14 mouse cellular contexts compared by ENCODE assay signal in the genomic region with DNA sequence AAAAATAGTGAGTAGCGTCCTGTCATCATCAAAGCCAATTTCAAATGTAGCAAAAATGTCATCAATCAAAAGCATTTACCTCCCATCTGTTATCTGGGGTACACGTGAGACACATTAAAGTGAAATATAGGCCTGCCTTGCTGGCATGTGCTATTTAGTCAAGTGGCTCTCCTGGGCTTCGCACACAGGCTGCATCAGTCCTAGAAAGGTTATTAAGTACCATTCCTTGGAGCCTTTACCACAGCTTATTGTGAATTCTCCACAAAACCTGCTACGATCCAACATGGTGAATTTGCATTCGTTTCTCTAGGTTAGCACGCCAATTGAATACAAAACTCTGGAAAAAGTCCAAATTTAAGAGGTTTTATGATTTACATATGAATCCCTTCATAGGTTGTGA.
DNase-seq lines count a peak whose midpoint lies in the region; ATAC-seq and TF ChIP-seq lines count a peak whose summit lies in the region.
"Had no signal": no experiment of that assay in that cellular context is flagged by ENCODE, and none has a peak within 500 bp of the region (broad histone marks: within the 10 kb centered on the region; RNA-seq: fewer than 3 reads in every experiment).

No protein-coding gene starts in this region.

- H3K4me1 ChIP-seq in kidney, adult 2 months (ENCODE audit: control insufficient read depth, insufficient read depth, low read length) = no peaks in the 10 kb centered on the region
- peaks cover 4% of the 10 kb centered on the region; the same call in 1 of the 2 replicates for H3K4me1 ChIP-seq in midbrain, embryonic 16.5 days (ENCODE audit: control insufficient read depth, insufficient read depth, low read length)
- H3K4me1 ChIP-seq: liver, embryonic 12.5 days; lung, embryonic 15.5 days had no signal

- H3K27ac ChIP-seq in kidney, adult 2 months (ENCODE audit: insufficient read depth, low read depth, low read length) = no peak overlapping the region
- H3K27ac ChIP-seq in midbrain, embryonic 16.5 days (ENCODE audit: low read length) = no peak overlapping the region; the same call in 1 of the 2 replicates
- H3K27ac ChIP-seq in layer of hippocampus, adult 2 months = no peak overlapping the region
- H3K27ac ChIP-seq: liver, embryonic 12.5 days; lung, embryonic 15.5 days had no signal

- no peaks in the 10 kb centered on the region for H3K27me3 ChIP-seq in kidney, adult 2 months (replicated peaks; ENCODE audit: control insufficient read depth, insufficient read depth, low read length)
- no peaks in the 10 kb centered on the region for H3K27me3 ChIP-seq in midbrain, embryonic 16.5 days (ENCODE audit: control insufficient read depth, insufficient read depth, low read depth, low read length)
- H3K27me3 ChIP-seq: liver, embryonic 12.5 days; lung, embryonic 15.5 days had no signal

- no peak overlapping the region for H3K4me2 ChIP-seq in midbrain, embryonic 16.5 days (ENCODE audit: low read length)
- H3K4me2 ChIP-seq: liver, embryonic 12.5 days; lung, embryonic 15.5 days had no signal

- no peak for TF ChIP-seq POLR2A in kidney, adult 2 months (IDR thresholded peaks at IDR 0.05; ENCODE audit: low read depth, low read length)

- no peak overlapping the region for H3K4me3 ChIP-seq in kidney, adult 2 months (ENCODE audit: insufficient read depth, low read depth, low read length)
- no peak overlapping the region for H3K4me3 ChIP-seq in midbrain, embryonic 16.5 days (ENCODE audit: low read depth, low read length)
- no peak overlapping the region for H3K4me3 ChIP-seq in layer of hippocampus, adult 2 months
- H3K4me3 ChIP-seq: liver, embryonic 12.5 days; lung, embryonic 15.5 days had no signal

- DNase-seq in embryo, embryonic 10.5 days (ENCODE audit: low spot score) = peak; percentile 12
- no peak for DNase-seq in embryo, embryonic 9.5 days (ENCODE audit: extremely low spot score)
- DNase-seq in kidney, adult 2 months = peak; percentile 11
- DNase-seq in kidney, adult 9 months = no peak
- DNase-seq in embryo, embryonic 11.5 days (ENCODE audit: low read depth, low spot score) = peak; percentile 22
- DNase-seq in layer of hippocampus, adult 2 months (ENCODE audit: low spot score in 2 of 2) = no peak
- no peak for DNase-seq in gastrocnemius, adult 8-10 months (ENCODE audit: low spot score in 2 of 2)
- DNase-seq: adrenal gland, postnatal 14 days; cerebellum, adult 8-10 months; gastrocnemius, postnatal 14 days; spleen, adult 18-20 months had no signal

- no peaks in the 10 kb centered on the region for H3K36me3 ChIP-seq in kidney, adult 2 months (ENCODE audit: control insufficient read depth, insufficient read depth, low read length)
- H3K36me3 ChIP-seq in midbrain, embryonic 16.5 days (ENCODE audit: control insufficient read depth, insufficient read depth, low read length) = no peaks in the 10 kb centered on the region
- H3K36me3 ChIP-seq: liver, embryonic 12.5 days; lung, embryonic 15.5 days had no signal

- 66% methylated on average over 6 of the region's 6 CpGs for WGBS in kidney, adult 2 months
- 36% methylated on average over 6 of the region's 6 CpGs for WGBS in midbrain, embryonic 16.5 days

- H3K9me3 ChIP-seq in midbrain, embryonic 16.5 days (replicated peaks; ENCODE audit: control insufficient read depth, low read length, poor library complexity, severe bottlenecking) = no peaks in the 10 kb centered on the region
- H3K9me3 ChIP-seq: liver, embryonic 12.5 days; lung, embryonic 15.5 days had no signal

- peak; percentile 48; the same call in 1 of the 2 replicates for ATAC-seq in midbrain, embryonic 16.5 days
- ATAC-seq: liver, embryonic 12.5 days had no signal

- TF ChIP-seq CTCF in kidney, adult 2 months (conservative IDR thresholded peaks at IDR 0.05; ENCODE audit: insufficient read depth, insufficient read length, low read depth, low read length) = no peak
- no peak for TF ChIP-seq CTCF in layer of hippocampus, adult 2 months (conservative IDR thresholded peaks at IDR 0.05)

- no peak overlapping the region for H3K9ac ChIP-seq in midbrain, embryonic 16.5 days (ENCODE audit: low read depth, low read length)
- H3K9ac ChIP-seq: liver, embryonic 12.5 days; lung, embryonic 15.5 days had no signal

Comparison
In these comparisons a context has a peak if more than half of its experiments do, and no peak if none do; other contexts are left out.
1. DNase-seq: peak in embryo, embryonic 10.5 days (single experiment), kidney, adult 2 months (single experiment) and embryo, embryonic 11.5 days (single experiment); none in embryo, embryonic 9.5 days (single experiment), kidney, adult 9 months (single experiment), layer of hippocampus, adult 2 months (0 of 2) and gastrocnemius, adult 8-10 months (0 of 2).